Mouse (Mus musculus) neural tube, embryonic 15.5 days (tissue): ENCODE results near the gene Iglon5. TPM values are rescaled to one million over a fixed set of nuclear protein-coding genes. Genes with fewer than 3 reads are reported as not detected.

Experiments used
- ATAC-seq: fragments of 200-750 bp; cut with Nextera tagmentation; 2 replicates; pipeline ENCODE4 v1.8.0; 2017; ENCODE audit warnings: mild to moderate bottlenecking, moderate TSS enrichment, moderate library complexity; ENCODE audit not compliant: low FRiP score
- H3K27ac ChIP-seq: fragments of 300-500 bp; sonication (generic); replicated peaks from 2 replicates; pipeline ENCODE4 v1.5.1; 2015; ENCODE audit warnings: mild to moderate bottlenecking, inconsistent platforms
- H3K27me3 ChIP-seq: fragments of 300-500 bp; sonication (generic); replicated peaks from 2 replicates; pipeline ENCODE4 v1.6.1; 2015; ENCODE audit warnings: inconsistent platforms
- H3K36me3 ChIP-seq: fragments of 300-500 bp; sonication (generic); 2 replicates; pipeline ENCODE4 v1.6.1; 2015; ENCODE audit warnings: inconsistent platforms
- H3K4me1 ChIP-seq: fragments of 300-500 bp; sonication (generic); 2 replicates; pipeline ENCODE4 v1.6.1; 2015; ENCODE audit warnings: inconsistent platforms
- H3K4me2 ChIP-seq: fragments of 300-500 bp; sonication (generic); 2 replicates; pipeline ENCODE4 v1.6.1; 2015; ENCODE audit warnings: inconsistent platforms, mild to moderate bottlenecking, moderate library complexity
- H3K4me3 ChIP-seq: fragments of 300-500 bp; sonication (generic); replicated peaks from 2 replicates; pipeline ENCODE4 v1.5.1; 2015; ENCODE audit warnings: mild to moderate bottlenecking, inconsistent platforms
- H3K9ac ChIP-seq: fragments of 300-500 bp; sonication (generic); replicated peaks from 2 replicates; pipeline ENCODE4 v1.6.1; 2015; ENCODE audit warnings: mild to moderate bottlenecking, inconsistent platforms
- H3K9me3 ChIP-seq: fragments of 300-500 bp; sonication (generic); replicated peaks from 2 replicates; pipeline ENCODE4 v1.6.1; 2016; ENCODE audit warnings: inconsistent platforms
- WGBS: fragments of 180-500 bp; shearing (Covaris S2); methylation state at CpG from one replicate; pipeline ENCODE4 v1.1.7; 2015; ENCODE audit warnings: mixed read lengths; 5-methylcytosine and 5-hydroxymethylcytosine counted together
- polyA plus RNA-seq: library from polyadenylated mRNA; unstranded; fragments of >200 nt; fragmentation: Nextera tagmentation; extraction: Ambion mirVana; gene quantifications from 2 replicates; pipeline ENCODE4 v1.2.1, GENCODE M21; 2015

Iglon5 gene
- polyA plus RNA-seq, 1 experiment from 2014 or later, result 14.0 TPM

- H3K4me3 ChIP-seq, result peak overlapping the region; percentile 52
- H3K4me1 ChIP-seq, result peaks cover 30% of the 10 kb centered on the region
- peak overlapping the region; percentile 93 for H3K27ac ChIP-seq
- H3K9me3 ChIP-seq, result no peaks in the 10 kb centered on the region
- no peaks in the 10 kb centered on the region for H3K27me3 ChIP-seq
- H3K9ac ChIP-seq, result peak overlapping the region; percentile 67
- H3K4me2 ChIP-seq, result peak overlapping the region; percentile 77
- WGBS, result under 1% methylated on average over 36 of the region's 36 CpGs
- no peaks in the 10 kb centered on the region for H3K36me3 ChIP-seq
- ATAC-seq, result peak; percentile 89
Observed at GRCm38 (mm10) chr7:43443126-43443916, 46.6 kb downstream of the Iglon5 start.

- H3K27ac ChIP-seq, result peak overlapping the region; percentile 93
- H3K4me1 ChIP-seq, result peaks cover 30% of the 10 kb centered on the region
- peak overlapping the region; percentile 52 for H3K4me3 ChIP-seq
- H3K9ac ChIP-seq, result peak overlapping the region; percentile 67
- no peaks in the 10 kb centered on the region for H3K27me3 ChIP-seq
- peak overlapping the region; percentile 77 for H3K4me2 ChIP-seq
- H3K36me3 ChIP-seq, result no peaks in the 10 kb centered on the region
- 13% methylated on average over 9 of the region's 9 CpGs for WGBS
- ATAC-seq, result peak; percentile 3; the same call in 1 of the 2 replicates
- H3K9me3 ChIP-seq, result no peaks in the 10 kb centered on the region
Observed at GRCm38 (mm10) chr7:43442684-43443083, 47.2 kb downstream of the Iglon5 start.

- H3K27ac ChIP-seq, result no peak overlapping the region
- no peaks in the 10 kb centered on the region for H3K36me3 ChIP-seq
- no peak overlapping the region for H3K9ac ChIP-seq
- H3K27me3 ChIP-seq, result no peaks in the 10 kb centered on the region
- H3K4me1 ChIP-seq, result peaks cover 28% of the 10 kb centered on the region
- WGBS, result 85% methylated on average over 3 of the region's 3 CpGs
- no peaks in the 10 kb centered on the region for H3K9me3 ChIP-seq
- H3K4me2 ChIP-seq, result no peak overlapping the region
- no peak overlapping the region for H3K4me3 ChIP-seq
- ATAC-seq, result no peak
Observed at GRCm38 (mm10) chr7:43441071-43441470, 48.8 kb downstream of the Iglon5 start.

- Histone ChIP-seq H3K9me3 (no peaks in the 10 kb centered on the region), H3K36me3 (no peaks in the 10 kb centered on the region)
- WGBS, result 81% methylated on average over 6 of the region's 6 CpGs
Observed at GRCm38 (mm10) chr7:43440482-43440881, 49.4 kb downstream of the Iglon5 start, which contains the start of gene Cldnd2. Gene Cldnd2, plus strand, starts transcription at chr7:43440782.

GRCm38 (mm10) chr7:43438611-43439010, 51.3 kb downstream of the Iglon5 start:
- H3K27me3 ChIP-seq, result no peaks in the 10 kb centered on the region
- WGBS, result 83% methylated on average over 4 of the region's 4 CpGs
- no peak overlapping the region for H3K27ac ChIP-seq
- H3K36me3 ChIP-seq, result no peaks in the 10 kb centered on the region
- H3K4me1 ChIP-seq, result peaks cover 14% of the 10 kb centered on the region
- H3K4me2 ChIP-seq, result no peak overlapping the region
- ATAC-seq, result no peak
- H3K9ac ChIP-seq, result no peak overlapping the region
- no peaks in the 10 kb centered on the region for H3K9me3 ChIP-seq
- no peak overlapping the region for H3K4me3 ChIP-seq

More at GRCm38 (mm10) chr7:43440482-43440881, 49.4 kb downstream of the Iglon5 start, which contains the start of gene Cldnd2:
- H3K4me1 ChIP-seq, result peaks cover 26% of the 10 kb centered on the region
- no peak within 1 kb of the TSS for H3K4me2 ChIP-seq
- ATAC-seq, result no peak
- no peak within 1 kb of the TSS for H3K4me3 ChIP-seq
- H3K27ac ChIP-seq, result no peak within 1 kb of the TSS
- no peak within 1 kb of the TSS for H3K9ac ChIP-seq
- no peaks in the 10 kb centered on the region for H3K27me3 ChIP-seq

- no peak within 1 kb of the TSS for H3K9ac ChIP-seq
- no peaks in the 10 kb centered on the region for H3K4me1 ChIP-seq
- 81% methylated on average over 10 of the region's 10 CpGs for WGBS
- no peak within 1 kb of the TSS for H3K4me2 ChIP-seq
- H3K9me3 ChIP-seq, result no peaks in the 10 kb centered on the region
- no peak within 1 kb of the TSS for H3K4me3 ChIP-seq
- no peak for ATAC-seq
- H3K27me3 ChIP-seq, result no peaks in the 10 kb centered on the region
- H3K36me3 ChIP-seq, result no peaks in the 10 kb centered on the region
- no peak within 1 kb of the TSS for H3K27ac ChIP-seq
Observed at GRCm38 (mm10) chr7:43436341-43437255, 53.3 kb downstream of the Iglon5 start, which contains the start of gene Nkg7. Gene Nkg7, plus strand, starts transcription at chr7:43437073.

- Histone ChIP-seq H3K4me1 (no peaks in the 10 kb centered on the region), H3K9ac (no peak overlapping the region), H3K27me3 (no peaks in the 10 kb centered on the region), H3K4me2 (no peak overlapping the region), H3K36me3 (no peaks in the 10 kb centered on the region), H3K9me3 (no peaks in the 10 kb centered on the region), H3K27ac (no peak overlapping the region), H3K4me3 (no peak overlapping the region)
- ATAC-seq, result no peak
- WGBS, result 82% methylated on average over 5 of the region's 5 CpGs
Observed at GRCm38 (mm10) chr7:43434676-43435075, 55.2 kb downstream of the Iglon5 start.

- Histone ChIP-seq H3K4me3 (no peak overlapping the region), H3K4me2 (no peak overlapping the region), H3K9me3 (no peaks in the 10 kb centered on the region), H3K9ac (no peak overlapping the region), H3K4me1 (no peaks in the 10 kb centered on the region), H3K36me3 (no peaks in the 10 kb centered on the region), H3K27me3 (no peaks in the 10 kb centered on the region), H3K27ac (no peak overlapping the region)
- WGBS, result 77% methylated on average over 4 of the region's 4 CpGs
- no peak for ATAC-seq
Observed at GRCm38 (mm10) chr7:43432891-43433290, 57.0 kb downstream of the Iglon5 start.

GRCm38 (mm10) chr7:43429500-43429899, 60.4 kb downstream of the Iglon5 start:
- Histone ChIP-seq H3K27ac (no peak overlapping the region), H3K27me3 (no peaks in the 10 kb centered on the region), H3K4me3 (no peak overlapping the region), H3K9me3 (no peaks in the 10 kb centered on the region), H3K4me2 (no peak overlapping the region), H3K4me1 (no peaks in the 10 kb centered on the region), H3K9ac (no peak overlapping the region), H3K36me3 (no peaks in the 10 kb centered on the region)
- WGBS, result 63% methylated on average over 4 of the region's 4 CpGs
- ATAC-seq, result no peak

- 89% methylated on average over 8 of the region's 8 CpGs for WGBS
- peaks cover 4% of the 10 kb centered on the region; the same call in 1 of the 2 replicates for H3K4me1 ChIP-seq
Observed at GRCm38 (mm10) chr7:43427406-43427805, 62.5 kb downstream of the Iglon5 start, which contains the start of gene Lim2. Gene Lim2, plus strand, starts transcription at chr7:43427670.

GRCm38 (mm10) chr7:43423991-43424625, 65.8 kb downstream of the Iglon5 start:
- Histone ChIP-seq H3K36me3 (no peaks in the 10 kb centered on the region), H3K9ac (no peak overlapping the region), H3K4me2 (no peak overlapping the region), H3K4me3 (no peak overlapping the region), H3K27ac (no peak overlapping the region), H3K4me1 (peaks cover 4% of the 10 kb centered on the region; the same call in 1 of the 2 replicates), H3K27me3 (no peaks in the 10 kb centered on the region), H3K9me3 (no peaks in the 10 kb centered on the region)
- 62% methylated on average over 3 of the region's 3 CpGs for WGBS
- no peak for ATAC-seq

More at GRCm38 (mm10) chr7:43427406-43427805, 62.5 kb downstream of the Iglon5 start, which contains the start of gene Lim2:
- Histone ChIP-seq H3K36me3 (no peaks in the 10 kb centered on the region), H3K27me3 (no peaks in the 10 kb centered on the region), H3K9ac (no peak within 1 kb of the TSS), H3K4me3 (no peak within 1 kb of the TSS), H3K4me2 (no peak within 1 kb of the TSS), H3K27ac (no peak within 1 kb of the TSS), H3K9me3 (no peaks in the 10 kb centered on the region)
- ATAC-seq, result no peak
